Mouse (Mus musculus) brain, embryonic 14.5 days (tissue): ENCODE data around the gene Eef2k.

Experiments
- CTCF ChIP-seq: fragments of 200-500 bp; IDR thresholded peaks from 2 replicates; pipeline ENCODE4 v1.5.1; 2012; ENCODE audit warnings: inconsistent platforms, mild to moderate bottlenecking, moderate library complexity, borderline replicate concordance; ENCODE audit not compliant: insufficient read depth, insufficient read length; ENCODE audit errors: extremely low read depth
- POLR2A ChIP-seq: fragments of 200-500 bp; IDR thresholded peaks from 2 replicates; pipeline ENCODE4 v1.6.1; 2012; ENCODE audit warnings: mild to moderate bottlenecking, inconsistent platforms, borderline replicate concordance; ENCODE audit not compliant: poor library complexity, insufficient read depth, insufficient read length, severe bottlenecking; ENCODE audit errors: extremely low read depth

GRCm38 (mm10) chr7:120941214-120941613 is 98.6 kb downstream of the Eef2k start:
- TF ChIP-seq POLR2A (no peak), CTCF (no peak)
